Comparison of ENCODE assay signal across 9 mouse cellular contexts in genomic region chr3:96639219-96639618, GRCm38 (mm10). TPM values are rescaled to one million over a fixed set of nuclear protein-coding genes. Genes with fewer than 3 reads are reported as not detected.
DNase-seq lines count a peak whose midpoint lies in the region; ATAC-seq and TF ChIP-seq lines count a peak whose summit lies in the region.
"Had no signal": no experiment of that assay in that cellular context is flagged by ENCODE, and none has a peak within 500 bp of the region (broad histone marks: within the 10 kb centered on the region; RNA-seq: fewer than 3 reads in every experiment).

No protein-coding gene starts in this region.

- no peaks in the 10 kb centered on the region for H3K9me3 ChIP-seq in hindbrain, embryonic 10.5 days
- no peaks in the 10 kb centered on the region for H3K9me3 ChIP-seq in hindbrain, embryonic 16.5 days (ENCODE audit: control insufficient read depth, low read length)
- H3K9me3 ChIP-seq: embryonic facial prominence, embryonic 13.5 days had no signal

- peaks cover 65% of the 10 kb centered on the region for H3K36me3 ChIP-seq in hindbrain, embryonic 10.5 days
- peaks cover 24% of the 10 kb centered on the region for H3K36me3 ChIP-seq in hindbrain, embryonic 16.5 days (ENCODE audit: control insufficient read depth, insufficient read depth, low read length)

- DNase-seq in hindbrain, embryonic 10.5 days (ENCODE audit: low spot score) = peak; percentile 57
- DNase-seq in CD4-positive, CD25-positive, alpha-beta regulatory T cell, adult 2 months (ENCODE audit: low read depth, low spot score) = peak; percentile 84
- peak; percentile 69 for DNase-seq in adrenal gland, postnatal 25 days
- DNase-seq in layer of hippocampus, adult 11-12 months (ENCODE audit: low spot score) = peak; percentile 65
- peak; percentile 32 to 58 for DNase-seq in thymus, adult 18-20 months

- peak; percentile 37; the same call in 1 of the 2 replicates for TF ChIP-seq CTCF in embryonic fibroblast, embryonic 13.5 days (IDR thresholded peaks at IDR 0.05; ENCODE audit: borderline replicate concordance, insufficient read depth, low read length)

- TF ChIP-seq POLR2A in embryonic fibroblast, embryonic 13.5 days (IDR thresholded peaks at IDR 0.05; ENCODE audit: low read depth, low read length) = no peak

- H3K4me3 ChIP-seq in hindbrain, embryonic 10.5 days = no peak overlapping the region
- H3K4me3 ChIP-seq in hindbrain, embryonic 16.5 days (ENCODE audit: low read length) = no peak overlapping the region
- H3K4me3 ChIP-seq in embryonic fibroblast, embryonic 13.5 days (ENCODE audit: insufficient read depth, low read length) = no peak overlapping the region
- H3K4me3 ChIP-seq: embryonic facial prominence, embryonic 13.5 days had no signal

- H3K4me1 ChIP-seq in hindbrain, embryonic 10.5 days (replicated peaks) = peaks cover 25% of the 10 kb centered on the region
- peaks cover 11% of the 10 kb centered on the region for H3K4me1 ChIP-seq in hindbrain, embryonic 16.5 days (ENCODE audit: control insufficient read depth, insufficient read depth, low read depth, low read length)
- H3K4me1 ChIP-seq in embryonic fibroblast, embryonic 13.5 days (ENCODE audit: control insufficient read depth, insufficient read depth, low read length) = no peaks in the 10 kb centered on the region

- WGBS in hindbrain, embryonic 10.5 days = 91% methylated on average over 1 of the region's 1 CpGs
- WGBS in hindbrain, embryonic 16.5 days = 81% methylated on average over 1 of the region's 1 CpGs

- no peaks in the 10 kb centered on the region for H3K27me3 ChIP-seq in hindbrain, embryonic 10.5 days (ENCODE audit: insufficient read depth, poor library complexity, severe bottlenecking)
- H3K27me3 ChIP-seq in hindbrain, embryonic 16.5 days (replicated peaks; ENCODE audit: control insufficient read depth, insufficient read depth, low read length) = no peaks in the 10 kb centered on the region
- H3K27me3 ChIP-seq: embryonic facial prominence, embryonic 13.5 days had no signal

- no peak overlapping the region for H3K27ac ChIP-seq in hindbrain, embryonic 10.5 days
- H3K27ac ChIP-seq in hindbrain, embryonic 16.5 days (ENCODE audit: low read depth, low read length) = no peak overlapping the region
- H3K27ac ChIP-seq in embryonic fibroblast, embryonic 13.5 days (ENCODE audit: insufficient read depth, low read length) = no peak overlapping the region
- H3K27ac ChIP-seq: embryonic facial prominence, embryonic 13.5 days had no signal

- ATAC-seq in hindbrain, embryonic 16.5 days = no peak
- peak; percentile 70 for ATAC-seq in megakaryocyte progenitor cell, adult 5-6 weeks (replicated peaks; ENCODE audit: poor library complexity)

- H3K4me2 ChIP-seq in hindbrain, embryonic 16.5 days (ENCODE audit: low read length) = no peak overlapping the region
- H3K4me2 ChIP-seq: embryonic facial prominence, embryonic 13.5 days had no signal

- H3K9ac ChIP-seq in hindbrain, embryonic 16.5 days (ENCODE audit: low read depth, low read length) = no peak overlapping the region
- H3K9ac ChIP-seq: embryonic facial prominence, embryonic 13.5 days had no signal

RNA-seq across cellular contexts. Expression of gene Gm42957, which starts 3.9 kb away (rescaled TPM):
- 0.06 and 0.13 TPM in 2 replicates for polyA plus RNA-seq in hindbrain, embryonic 10.5 days (2016; fragmentation: Nextera tagmentation; extraction: Ambion mirVana)
- 0.06 and 0.10 TPM in 2 replicates for polyA plus RNA-seq in hindbrain, embryonic 16.5 days (2015; fragmentation: Nextera tagmentation; extraction: Ambion mirVana)
- 0.55 and 0.71 TPM in 2 replicates for total RNA-seq in adrenal gland, postnatal 25 days (2021)
- 0.28 and 0.30 TPM in 2 replicates for polyA plus RNA-seq in embryonic fibroblast, embryonic 13.5 days (2011; ENCODE audit: insufficient read length, low read depth, missing spikeins)
- total RNA-seq in megakaryocyte progenitor cell, adult 5-6 weeks (2015) = 0.10 TPM in 1 of 2 replicates, not detected in the other
- total RNA-seq in megakaryocyte progenitor cell, adult 5-6 weeks (2017) = not detected in 2 replicates

RNA-seq across cellular contexts. Expression of gene Pex11b, which starts 4.0 kb away (rescaled TPM):
- polyA plus RNA-seq in hindbrain, embryonic 10.5 days (2016; fragmentation: Nextera tagmentation; extraction: Ambion mirVana) = 39.3 and 41.8 TPM in 2 replicates
- polyA plus RNA-seq in hindbrain, embryonic 16.5 days (2015; fragmentation: Nextera tagmentation; extraction: Ambion mirVana) = 62.4 and 66.2 TPM in 2 replicates
- 41.6 and 58.7 TPM in 2 replicates for total RNA-seq in adrenal gland, postnatal 25 days (2021)
- polyA plus RNA-seq in embryonic fibroblast, embryonic 13.5 days (2011; ENCODE audit: insufficient read length, low read depth, missing spikeins) = 31.3 and 35.5 TPM in 2 replicates
- 26.4 and 30.8 TPM in 2 replicates for total RNA-seq in megakaryocyte progenitor cell, adult 5-6 weeks (2015)
- total RNA-seq in megakaryocyte progenitor cell, adult 5-6 weeks (2017) = 17.5 and 18.9 TPM in 2 replicates

RNA-seq across cellular contexts. Expression of gene Itga10, which starts 6.2 kb away (rescaled TPM):
- polyA plus RNA-seq in hindbrain, embryonic 10.5 days (2016; fragmentation: Nextera tagmentation; extraction: Ambion mirVana) = 0.31 and 0.35 TPM in 2 replicates
- 0.85 and 1.1 TPM in 2 replicates for polyA plus RNA-seq in hindbrain, embryonic 16.5 days (2015; fragmentation: Nextera tagmentation; extraction: Ambion mirVana)
- total RNA-seq in adrenal gland, postnatal 25 days (2021) = 1.9 and 2.0 TPM in 2 replicates
- polyA plus RNA-seq in embryonic fibroblast, embryonic 13.5 days (2011; ENCODE audit: insufficient read length, low read depth, missing spikeins) = 1.7 and 2.0 TPM in 2 replicates
- 0.79 and 1.2 TPM in 2 replicates for total RNA-seq in megakaryocyte progenitor cell, adult 5-6 weeks (2015)
- total RNA-seq in megakaryocyte progenitor cell, adult 5-6 weeks (2017) = 0.07 TPM in 1 of 2 replicates, not detected in the other

RNA-seq across cellular contexts. Expression of gene Rbm8a, which starts 9.5 kb away (rescaled TPM):
- polyA plus RNA-seq in hindbrain, embryonic 10.5 days (2016; fragmentation: Nextera tagmentation; extraction: Ambion mirVana) = 185 and 210 TPM in 2 replicates
- polyA plus RNA-seq in hindbrain, embryonic 16.5 days (2015; fragmentation: Nextera tagmentation; extraction: Ambion mirVana) = 110 and 113 TPM in 2 replicates
- 72.9 and 97.5 TPM in 2 replicates for total RNA-seq in adrenal gland, postnatal 25 days (2021)
- 108 and 113 TPM in 2 replicates for polyA plus RNA-seq in embryonic fibroblast, embryonic 13.5 days (2011; ENCODE audit: insufficient read length, low read depth, missing spikeins)
- total RNA-seq in megakaryocyte progenitor cell, adult 5-6 weeks (2015) = 116 and 119 TPM in 2 replicates
- total RNA-seq in megakaryocyte progenitor cell, adult 5-6 weeks (2017) = 58.2 and 64.5 TPM in 2 replicates

RNA-seq across cellular contexts. Expression of gene Ankrd35, which starts 30.7 kb away (rescaled TPM):
- polyA plus RNA-seq in hindbrain, embryonic 10.5 days (2016; fragmentation: Nextera tagmentation; extraction: Ambion mirVana) = 0.10 and 0.16 TPM in 2 replicates
- polyA plus RNA-seq in hindbrain, embryonic 16.5 days (2015; fragmentation: Nextera tagmentation; extraction: Ambion mirVana) = 2.5 and 2.8 TPM in 2 replicates
- 2.3 and 3.2 TPM in 2 replicates for total RNA-seq in adrenal gland, postnatal 25 days (2021)
- 0.23 and 0.67 TPM in 2 replicates for polyA plus RNA-seq in embryonic fibroblast, embryonic 13.5 days (2011; ENCODE audit: insufficient read length, low read depth, missing spikeins)
- not detected in 2 replicates for total RNA-seq in megakaryocyte progenitor cell, adult 5-6 weeks (2015)
- not detected in 2 replicates for total RNA-seq in megakaryocyte progenitor cell, adult 5-6 weeks (2017)
